ENCODE assay signal across 8 mouse cellular contexts in the genomic region with DNA sequence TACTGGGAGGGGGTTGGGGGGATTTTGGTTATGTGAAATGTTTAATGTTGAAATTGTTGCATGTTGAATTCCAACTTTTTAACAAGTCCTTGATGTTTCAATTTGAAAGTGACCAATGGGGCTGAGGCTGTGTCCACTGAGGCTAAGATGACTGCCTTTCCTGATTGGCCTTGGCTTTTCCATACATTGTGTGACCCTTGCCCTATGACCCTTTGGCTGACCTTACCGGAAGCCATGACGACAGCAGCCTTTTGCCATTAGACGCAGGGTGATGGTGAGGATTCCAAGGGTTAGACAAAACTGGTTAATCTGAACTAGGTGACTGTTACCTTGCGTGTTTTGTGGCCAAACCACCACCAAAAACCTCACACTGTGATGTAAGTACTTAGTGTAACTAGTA. TPM values are rescaled to one million over a fixed set of nuclear protein-coding genes. Genes with fewer than 3 reads are reported as not detected.
DNase-seq lines count a peak whose midpoint lies in the region; ATAC-seq and TF ChIP-seq lines count a peak whose summit lies in the region.

No protein-coding gene starts in this region.

- no peaks in the 10 kb centered on the region for H3K27me3 ChIP-seq in heart, adult 2 months (ENCODE audit: control insufficient read depth, insufficient read depth, low read length)
- H3K27me3 ChIP-seq in embryonic facial prominence, embryonic 15.5 days: no peaks in the 10 kb centered on the region

- TF ChIP-seq CTCF in heart, adult 2 months (IDR thresholded peaks at IDR 0.05): no peak
- no peak for TF ChIP-seq CTCF in olfactory bulb, adult 2 months (IDR thresholded peaks at IDR 0.05; ENCODE audit: insufficient read depth, low read depth, low read length)

- no peaks in the 10 kb centered on the region for H3K79me2 ChIP-seq in heart, adult 2 months (replicated peaks; ENCODE audit: control insufficient read depth, insufficient read depth, low read length)

- H3K9ac ChIP-seq in heart, adult 2 months (ENCODE audit: low read depth, low read length): no peak overlapping the region
- peak overlapping the region; percentile 100 for H3K9ac ChIP-seq in embryonic facial prominence, embryonic 15.5 days

- no peaks in the 10 kb centered on the region for H3K9me3 ChIP-seq in embryonic facial prominence, embryonic 15.5 days (replicated peaks)

- H3K4me2 ChIP-seq in embryonic facial prominence, embryonic 15.5 days (replicated peaks): peak overlapping the region; percentile 74

- no peak for TF ChIP-seq EP300 in heart, adult 2 months (IDR thresholded peaks at IDR 0.05; ENCODE audit: insufficient read depth, low read depth, low read length)

- 41% methylated on average over 4 of the region's 4 CpGs for WGBS in heart, adult 2 months
- WGBS in embryonic facial prominence, embryonic 15.5 days: 35% methylated on average over 4 of the region's 4 CpGs
- WGBS in olfactory bulb, adult 2 months: 55% methylated on average over 4 of the region's 4 CpGs

- TF ChIP-seq POLR2A in heart, adult 2 months (IDR thresholded peaks at IDR 0.05; ENCODE audit: insufficient read depth, low read depth, low read length): no peak
- TF ChIP-seq POLR2A in olfactory bulb, adult 2 months (IDR thresholded peaks at IDR 0.05; ENCODE audit: insufficient read depth, low read depth, low read length): no peak

- intact Hi-C loops in heart, adult 2 months (cut with DNase I): loop anchor here (10.0 kb wide), 1 partner anchor 482 kb away; no protein-coding TSS in a partner anchor
- intact Hi-C loops in gastrocnemius, postnatal 36 days (cut with DNase I): no loop called here

- peak overlapping the region; percentile 95 for H3K4me3 ChIP-seq in heart, adult 2 months
- peak overlapping the region; percentile 98 for H3K4me3 ChIP-seq in embryonic facial prominence, embryonic 15.5 days (replicated peaks)
- H3K4me3 ChIP-seq in olfactory bulb, adult 2 months (ENCODE audit: insufficient read depth, low read depth, low read length): peak overlapping the region; percentile 32

- no peak for DNase-seq in heart, adult 2 months
- DNase-seq in heart, adult 8-10 months (ENCODE audit: low spot score): no peak
- DNase-seq in ES-CJ7 (ENCODE audit: low read depth, low spot score): peak; percentile 50
- DNase-seq in kidney, postnatal 10 days: peak; percentile 41
- DNase-seq in gastrocnemius, postnatal 36 days: no peak
- DNase-seq in layer of hippocampus, adult 9-10 months (ENCODE audit: low spot score): no peak

- H3K36me3 ChIP-seq in heart, adult 2 months (ENCODE audit: control insufficient read depth, insufficient read depth, low read length): peaks cover 23% of the 10 kb centered on the region
- H3K36me3 ChIP-seq in embryonic facial prominence, embryonic 15.5 days: peaks cover 39% of the 10 kb centered on the region

- H3K4me1 ChIP-seq in heart, adult 2 months (ENCODE audit: control insufficient read depth, insufficient read depth, low read length): peaks cover 3% of the 10 kb centered on the region
- peaks cover 10% of the 10 kb centered on the region; the same call in 1 of the 2 replicates for H3K4me1 ChIP-seq in embryonic facial prominence, embryonic 15.5 days
- H3K4me1 ChIP-seq in olfactory bulb, adult 2 months (ENCODE audit: control insufficient read depth, insufficient read depth, low read length): peaks cover 2% of the 10 kb centered on the region

- ATAC-seq in embryonic facial prominence, embryonic 15.5 days (ENCODE audit: insufficient number of reproducible peaks, low FRiP score, low TSS enrichment, low read depth): no peak

- no peak overlapping the region for H3K27ac ChIP-seq in heart, adult 2 months
- no peak overlapping the region for H3K27ac ChIP-seq in embryonic facial prominence, embryonic 15.5 days (replicated peaks)
- H3K27ac ChIP-seq in olfactory bulb, adult 2 months (ENCODE audit: insufficient read depth, low read depth, low read length): no peak overlapping the region

RNA-seq across cellular contexts. Expression of gene Srsf6, which starts 1.4 kb away (rescaled TPM):
- total RNA-seq in heart, adult 2 months (2021): 10 to 100 TPM; 61.2 to 68.3 TPM
- 48.0 and 75.1 TPM in 2 replicates for polyA plus RNA-seq in heart, adult 2 months (2012; rRNA removed)
- 10 to 100 TPM; 53.4 to 66.5 (median 60.8) TPM for total RNA-seq in heart, adult 8-10 months (2022)
- 190 and 195 TPM in 2 replicates for polyA plus RNA-seq in embryonic facial prominence, embryonic 15.5 days (2015; fragmentation: Nextera tagmentation; extraction: Ambion mirVana)
- 181 TPM in 1 of 2 replicates, not detected in the other for polyA plus RNA-seq in olfactory bulb, adult 2 months (2012; ENCODE audit: insufficient read depth, insufficient read length, low replicate concordance, missing spikeins)
- total RNA-seq in gastrocnemius, postnatal 36 days (2021): 10 to 100 TPM; 35.8 to 46.8 TPM

RNA-seq across cellular contexts. Expression of gene L3mbtl1, which starts 10.6 kb away (rescaled TPM):
- total RNA-seq in heart, adult 2 months (2021): under 1 TPM in 1 of 2 experiments, not detected in 1; 0.65 TPM
- 0.10 TPM in 1 of 2 replicates, not detected in the other for polyA plus RNA-seq in heart, adult 2 months (2012; rRNA removed)
- total RNA-seq in heart, adult 8-10 months (2022): not detected
- 0.16 and 0.48 TPM in 2 replicates for polyA plus RNA-seq in embryonic facial prominence, embryonic 15.5 days (2015; fragmentation: Nextera tagmentation; extraction: Ambion mirVana)
- not detected in 2 replicates for polyA plus RNA-seq in olfactory bulb, adult 2 months (2012; ENCODE audit: insufficient read depth, insufficient read length, low replicate concordance, missing spikeins)
- total RNA-seq in gastrocnemius, postnatal 36 days (2021): not detected

RNA-seq across cellular contexts. Expression of gene Sgk2, which starts 54.4 kb away (rescaled TPM):
- total RNA-seq in heart, adult 2 months (2021): not detected
- not detected in 2 replicates for polyA plus RNA-seq in heart, adult 2 months (2012; rRNA removed)
- total RNA-seq in heart, adult 8-10 months (2022): not detected
- 0.09 TPM in 1 of 2 replicates, not detected in the other for polyA plus RNA-seq in embryonic facial prominence, embryonic 15.5 days (2015; fragmentation: Nextera tagmentation; extraction: Ambion mirVana)
- polyA plus RNA-seq in olfactory bulb, adult 2 months (2012; ENCODE audit: insufficient read depth, insufficient read length, low replicate concordance, missing spikeins): not detected in 2 replicates
- total RNA-seq in gastrocnemius, postnatal 36 days (2021): not detected

Comparison
In these comparisons a context has a peak if more than half of its experiments do, and no peak if none do; other contexts are left out.
1. DNase-seq: peak in ES-CJ7 (single experiment) and kidney, postnatal 10 days (single experiment); none in heart, adult 2 months (0 of 2), heart, adult 8-10 months (single experiment), gastrocnemius, postnatal 36 days (0 of 2) and layer of hippocampus, adult 9-10 months (single experiment).
2. H3K4me3 ChIP-seq: peak in every context shown above with its lines; median percentile 98 in embryonic facial prominence, embryonic 15.5 days; 95 in heart, adult 2 months; 32 in olfactory bulb, adult 2 months.